Mouse (Mus musculus): ENCODE measurements around the gene Xpnpep1.

GRCm38 (mm10) chr19:53086861-53087260 is 46.8 kb upstream of the Xpnpep1 start:
- TF ChIP-seq EP300 (IDR thresholded peaks at IDR 0.05) (no peak), CTCF (IDR thresholded peaks at IDR 0.05) (no peak)

Data from lung, postnatal 0 days (tissue).